Mouse (Mus musculus) left cerebral cortex, postnatal 25 days (tissue): ENCODE measurements around the gene Hist1h3g. TPM values are rescaled to one million over a fixed set of nuclear protein-coding genes. Genes with fewer than 3 reads are reported as not detected.

Experiments used
- DNase-seq, 2 experiments: peaks; one replicate each; pipeline ENCODE4 v3.0.0; 2022; ENCODE audit warnings: low spot score in 2 of 2, mixed read lengths in 1 of 2
- intact Hi-C: fragments of 180-260 bp; cut with DNase I; formaldehyde crosslinking; loops from one replicate; pipeline ENCODE4 v1.15.1; 2025
- total RNA-seq, 2 experiments: library from RNA; stranded (reverse); gene quantifications; 2 replicates each; pipeline ENCODE4 v1.2.3; 2021

Gene Hist1h3g
- total RNA-seq, 2 experiments from 2014 or later: 3.1 to 4.6 TPM

DNA sequence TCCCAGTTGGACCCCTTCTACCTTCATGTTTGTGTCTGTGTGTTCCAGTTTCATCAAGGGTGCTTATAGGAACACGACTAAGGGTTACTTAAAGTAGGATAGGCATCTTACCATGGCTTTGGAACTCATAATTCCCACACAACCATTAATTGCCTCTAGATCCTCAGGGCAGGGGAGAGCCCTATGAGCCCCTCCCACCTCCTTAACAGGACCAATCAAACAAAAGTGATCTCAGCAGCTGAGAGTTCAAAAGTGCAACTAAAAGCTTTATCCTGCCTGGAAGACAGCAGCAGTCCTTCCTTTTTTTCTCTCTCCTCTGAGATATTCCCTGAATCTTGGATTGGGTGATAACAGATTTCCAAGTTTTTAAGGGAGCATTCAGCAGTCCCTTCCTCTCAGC is 25.1 kb upstream of the Hist1h3g start:
- DNase-seq: no peak
- intact Hi-C loops: loop anchor here (10.0 kb wide), 1 partner anchor 1565 kb away; the partner anchor contains the start of gene Zfp184

DNA sequence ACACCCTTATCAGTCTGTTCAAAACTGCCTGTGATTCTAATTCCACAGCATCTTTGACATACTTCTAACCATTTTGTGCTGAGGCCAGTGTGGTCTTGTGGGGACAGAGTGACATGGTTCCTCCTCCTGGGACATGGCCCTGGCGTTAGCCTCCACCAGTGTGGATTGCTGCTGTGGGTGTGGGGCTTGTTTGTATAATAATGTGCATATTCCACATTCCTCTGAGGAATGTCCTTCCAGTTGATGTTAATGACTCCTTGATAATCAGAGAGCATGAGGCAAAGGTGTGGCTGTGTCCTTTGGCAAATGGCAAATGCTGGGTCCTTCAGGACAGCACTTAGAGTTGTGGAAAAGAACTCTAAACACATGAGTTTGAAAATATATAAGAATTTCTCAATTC is 21.7 kb upstream of the Hist1h3g start:
- no peak for DNase-seq
- intact Hi-C loops: loop anchor here (10.0 kb wide), 1 partner anchor 1569 kb away; the partner anchor contains the start of gene Zfp184

DNA sequence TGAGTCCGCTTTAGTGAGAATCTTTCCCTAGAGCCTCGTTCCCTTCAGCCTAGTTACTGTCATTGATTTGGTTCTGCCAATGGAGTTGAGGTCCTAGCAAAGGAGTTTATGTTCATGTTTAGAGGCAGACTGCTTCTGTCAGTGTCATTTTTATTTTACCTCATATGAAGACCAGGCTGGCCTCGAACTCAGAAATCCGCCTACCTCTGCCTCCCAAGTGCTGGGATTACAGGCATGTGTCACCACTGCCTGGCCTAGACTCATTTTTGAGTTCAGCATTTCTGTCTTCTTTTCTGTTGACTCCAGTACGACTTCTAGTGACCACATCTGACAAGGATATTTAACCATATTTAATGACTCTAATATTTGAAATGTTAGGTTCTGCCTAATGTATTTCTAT is 19.9 kb upstream of the Hist1h3g start:
- intact Hi-C loops: loop anchor here (5.0 to 10.0 kb wide), 3 partner anchors 148 to 1570 kb away; partner anchors contain the start of genes Zfp184 and Zfp322a
- DNase-seq: no peak

DNA sequence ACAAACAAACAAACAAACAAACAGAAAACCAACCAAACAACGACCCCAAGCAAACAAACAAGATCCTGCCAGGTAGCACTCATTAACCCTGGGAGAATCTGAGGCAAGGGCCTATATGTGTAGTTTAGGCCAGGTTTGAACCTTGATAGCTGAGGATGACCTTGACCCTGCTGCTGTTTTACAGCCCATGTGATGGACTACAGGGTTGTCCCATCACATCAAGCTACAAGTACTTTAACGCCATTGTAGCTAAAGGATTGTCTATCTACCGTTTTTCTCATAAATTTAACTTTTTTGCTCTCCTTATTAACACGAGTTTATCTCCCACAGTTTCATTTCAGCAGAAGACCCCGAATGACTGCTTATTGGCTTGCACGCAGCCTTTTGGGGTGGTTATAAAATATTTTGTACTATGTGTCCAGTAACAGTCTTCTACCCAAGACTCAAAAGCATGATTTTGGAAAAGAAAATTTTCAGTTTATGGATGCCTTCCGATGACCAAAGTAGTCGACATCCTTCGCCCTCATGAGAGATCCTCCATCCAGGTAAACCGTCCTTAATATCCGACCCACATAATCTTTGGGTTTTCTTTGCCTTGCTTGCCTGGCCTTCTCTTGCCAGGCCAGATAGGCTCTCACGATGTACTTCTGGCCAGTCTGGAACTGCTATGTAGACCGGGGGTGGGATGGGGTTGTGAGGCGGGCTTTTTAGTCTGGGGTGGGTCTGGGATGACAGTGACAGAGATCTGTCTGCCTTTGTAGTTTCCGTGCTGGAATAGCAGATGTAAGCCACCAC is 19.2 kb upstream of the Hist1h3g start:
- intact Hi-C loops: loop anchor here (5.0 to 10.0 kb wide), 3 partner anchors 149 to 1571 kb away; partner anchors contain the start of genes Zfp184 and Zfp322a
- no peak for DNase-seq

DNA sequence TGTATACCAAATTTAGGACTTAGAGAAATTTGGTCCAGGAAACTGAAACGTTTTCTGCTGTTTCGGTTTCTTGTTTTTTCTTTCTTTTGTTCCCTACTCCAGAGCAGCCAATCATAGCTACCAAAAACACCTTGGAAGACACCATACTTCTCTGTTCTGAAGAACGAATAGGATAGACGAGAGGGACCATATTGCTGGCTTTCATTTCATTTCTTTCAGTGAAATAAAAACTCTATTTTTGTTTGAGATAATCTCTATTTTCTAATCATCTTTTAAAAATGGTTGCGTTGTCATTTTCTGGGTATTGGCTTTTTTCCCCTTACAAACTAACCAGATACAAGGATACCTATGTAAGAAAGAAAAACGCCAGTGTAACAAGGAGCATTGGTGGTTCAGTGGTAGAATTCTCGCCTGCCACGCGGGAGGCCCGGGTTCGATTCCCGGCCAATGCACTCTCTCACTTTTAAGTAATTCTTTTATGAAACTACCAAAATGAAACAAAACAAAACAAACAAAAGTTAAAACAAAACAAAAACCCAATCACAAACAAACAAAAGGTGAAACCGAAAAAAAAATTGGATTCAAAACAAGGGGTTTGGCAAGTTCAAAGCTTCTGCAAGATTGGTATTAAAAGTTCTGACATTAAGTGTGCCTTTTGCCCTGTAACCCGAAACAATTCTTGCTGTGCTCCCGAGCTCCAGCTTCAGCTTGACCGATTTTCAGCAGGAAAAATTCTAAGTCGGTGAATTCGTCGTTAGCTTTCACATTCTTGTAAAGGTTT is 18.2 kb upstream of the Hist1h3g start:
- peak; percentile 75 to 86 for DNase-seq
- intact Hi-C loops: loop anchor here (1.0 to 10.0 kb wide), 4 partner anchors 80 to 1572 kb away; partner anchors contain the start of genes Zfp184 and Zfp322a

DNA sequence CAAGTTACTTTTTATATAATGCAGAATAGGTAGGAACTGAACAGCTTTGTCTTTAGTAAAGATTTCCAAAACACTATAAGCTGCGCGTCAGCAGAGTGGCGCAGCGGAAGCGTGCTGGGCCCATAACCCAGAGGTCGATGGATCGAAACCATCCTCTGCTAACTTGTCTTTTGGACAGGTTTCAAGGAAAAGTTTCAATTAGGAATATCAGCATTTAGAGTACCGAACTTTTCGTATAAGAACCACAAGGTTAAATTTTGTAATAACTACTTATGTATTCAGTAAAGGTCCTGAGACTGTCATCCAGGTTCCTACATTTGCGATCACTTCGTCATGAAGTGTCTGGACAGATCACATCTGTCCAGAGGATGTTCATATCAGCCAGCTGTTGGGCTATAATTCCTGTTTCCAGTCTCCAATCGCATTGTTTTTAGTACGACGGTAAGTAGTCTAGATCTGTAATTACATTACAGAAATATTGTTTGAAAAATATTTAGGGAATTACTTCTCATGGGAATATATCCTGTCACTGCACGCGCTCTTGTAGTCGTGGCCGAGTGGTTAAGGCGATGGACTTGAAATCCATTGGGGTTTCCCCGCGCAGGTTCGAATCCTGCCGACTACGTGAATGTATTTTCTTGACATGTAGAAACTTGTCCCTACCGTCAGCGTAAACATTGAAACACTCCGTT is 17.5 kb upstream of the Hist1h3g start:
- intact Hi-C loops: loop anchor here (1.0 to 10.0 kb wide), 4 partner anchors 80 to 1573 kb away; partner anchors contain the start of genes Zfp184 and Zfp322a
- DNase-seq: peak; percentile 93 to 97

DNA sequence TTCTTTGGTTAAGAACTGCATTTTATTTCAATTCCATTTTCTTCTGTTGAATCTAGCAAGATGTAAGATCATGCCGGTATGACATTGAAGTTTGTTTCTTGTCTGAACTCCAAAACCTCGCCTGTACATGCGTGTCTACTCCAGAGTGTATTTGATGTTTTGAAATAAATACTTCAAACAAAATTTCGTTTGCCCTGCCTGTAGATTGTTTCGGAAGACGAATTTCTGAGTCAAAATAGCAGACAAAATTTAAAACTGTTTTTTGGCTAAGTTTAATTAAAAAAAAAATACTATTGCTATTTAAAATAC is 17.0 kb upstream of the Hist1h3g start:
- DNase-seq: no peak
- intact Hi-C loops: loop anchor here (5.0 to 10.0 kb wide), 3 partner anchors 151 to 1573 kb away; partner anchors contain the start of genes Zfp184 and Zfp322a

DNA sequence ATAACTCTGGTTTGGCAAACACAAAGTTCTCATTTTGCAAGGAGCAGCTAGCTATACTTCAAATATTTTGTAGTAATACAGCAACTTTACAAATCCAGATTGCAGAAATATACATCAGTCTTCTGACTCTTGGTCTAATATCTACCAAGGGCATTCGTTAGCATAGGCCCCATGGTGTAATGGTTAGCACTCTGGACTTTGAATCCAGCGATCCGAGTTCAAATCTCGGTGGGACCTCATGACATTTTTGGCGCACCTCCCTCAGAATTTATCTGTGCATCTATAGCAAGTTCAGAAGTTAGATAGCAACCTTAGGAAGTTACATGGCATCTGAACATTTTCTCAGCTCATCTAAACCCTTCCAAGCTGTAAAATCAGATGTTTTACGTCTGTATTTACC is 16.3 kb upstream of the Hist1h3g start:
- intact Hi-C loops: loop anchor here (5.0 to 10.0 kb wide), 3 partner anchors 152 to 1574 kb away; partner anchors contain the start of genes Zfp184 and Zfp322a
- peak; percentile 86 to 93 for DNase-seq

DNA sequence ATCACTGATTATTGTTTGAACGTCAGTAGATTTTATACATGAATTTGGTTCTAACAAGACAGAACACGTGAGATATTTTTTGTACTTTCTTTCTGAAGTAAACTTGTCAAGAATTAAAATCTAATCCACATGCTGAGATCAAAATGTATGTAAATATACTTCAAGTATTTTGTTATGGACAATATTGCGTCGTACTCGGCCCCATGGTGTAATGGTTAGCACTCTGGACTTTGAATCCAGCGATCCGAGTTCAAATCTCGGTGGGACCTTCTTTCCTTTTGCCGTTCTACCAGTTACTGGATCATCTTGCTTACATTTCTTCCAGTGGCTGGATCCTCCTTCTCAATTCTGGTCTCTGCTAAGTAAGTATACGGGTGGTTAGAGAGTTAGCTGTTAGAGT is 15.8 kb upstream of the Hist1h3g start:
- DNase-seq: peak; percentile 85 to 93
- intact Hi-C loops: loop anchor here (5.0 to 10.0 kb wide), 3 partner anchors 152 to 1575 kb away; partner anchors contain the start of genes Zfp184 and Zfp322a

DNA sequence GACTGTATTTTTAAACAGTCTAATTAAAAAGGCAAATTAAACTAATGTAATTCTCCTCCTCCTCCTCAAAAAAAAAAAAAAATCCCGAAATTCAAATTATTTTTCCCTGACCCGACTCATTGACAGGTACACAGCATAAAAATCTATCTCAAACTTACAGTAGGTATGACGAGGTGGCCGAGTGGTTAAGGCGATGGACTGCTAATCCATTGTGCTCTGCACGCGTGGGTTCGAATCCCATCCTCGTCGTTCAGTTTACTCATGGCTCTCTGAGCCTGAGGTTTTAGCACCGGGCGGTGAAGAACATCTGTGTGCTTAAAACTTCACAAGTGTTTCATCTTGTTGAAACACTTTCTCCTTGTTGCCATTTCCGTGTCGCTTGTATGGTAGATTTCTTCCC is 13.5 kb upstream of the Hist1h3g start:
- peak; percentile 79 to 87 for DNase-seq
- intact Hi-C loops: no loop called here

DNA sequence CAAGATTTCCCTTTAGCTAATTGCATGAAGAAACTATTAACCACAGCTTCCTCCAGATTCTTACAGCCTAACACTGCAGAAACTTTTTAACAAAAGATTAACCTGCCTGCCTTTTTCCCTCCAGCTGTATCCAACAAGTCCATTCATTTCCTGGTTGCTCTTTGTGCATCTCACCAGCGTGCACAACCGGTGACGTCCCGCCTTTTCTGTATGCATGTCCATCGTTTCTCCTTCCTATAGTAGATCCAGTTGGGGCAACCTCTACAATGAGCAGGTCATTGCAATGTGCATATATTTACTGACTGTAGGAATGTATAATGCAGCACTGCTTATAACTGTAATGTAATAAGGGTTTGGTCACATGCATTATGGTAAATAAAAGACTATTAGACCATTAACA is 11.2 kb upstream of the Hist1h3g start:
- DNase-seq: no peak
- intact Hi-C loops: loop anchor here (1.0 kb wide), 1 partner anchor 100 kb away; no protein-coding TSS in a partner anchor

DNA sequence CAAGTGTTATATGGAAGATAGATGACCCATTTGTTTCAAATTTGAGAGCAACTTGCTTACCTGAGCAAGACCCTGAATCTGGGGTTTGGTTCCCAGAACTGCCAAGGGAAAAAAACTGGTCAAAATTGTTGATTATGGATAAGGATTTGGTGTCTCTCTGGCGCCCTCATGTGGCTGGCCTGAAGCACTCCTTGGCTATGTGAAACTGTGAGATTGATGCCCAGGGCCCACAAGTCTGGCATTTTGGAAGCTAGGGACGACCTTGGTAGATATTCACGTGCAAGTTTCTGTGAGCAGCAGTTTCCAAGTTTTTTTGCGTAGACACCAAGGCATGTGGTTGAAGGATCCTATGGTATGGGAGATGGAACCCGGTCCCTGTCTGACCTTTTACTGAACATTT is 10.6 kb upstream of the Hist1h3g start:
- peak; percentile 61 to 79 for DNase-seq
- intact Hi-C loops: loop anchor here (1.0 to 5.0 kb wide), 2 partner anchors 100 to 1497 kb away; no protein-coding TSS in a partner anchor

DNA sequence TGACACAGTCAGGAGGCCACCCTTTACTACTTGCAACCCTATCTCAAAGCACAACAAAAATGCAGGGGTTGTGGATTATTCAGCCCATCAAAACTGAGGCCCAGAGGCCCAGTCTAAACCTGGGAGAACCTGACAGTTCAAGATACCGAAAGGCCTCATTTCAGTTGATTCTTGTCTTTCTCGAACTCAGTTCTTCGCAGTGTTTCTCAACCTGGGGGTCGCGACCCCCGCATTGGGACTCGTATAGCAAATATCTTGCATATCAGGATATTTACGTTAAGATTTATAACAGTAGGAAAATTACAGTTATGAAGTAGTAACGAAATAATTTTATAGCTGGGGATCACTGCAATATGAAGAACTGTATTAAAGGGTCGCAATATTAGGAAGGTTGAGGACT is 9.3 kb upstream of the Hist1h3g start:
- no peak for DNase-seq
- intact Hi-C loops: loop anchor here (5.0 kb wide), 1 partner anchor 1499 kb away; no protein-coding TSS in a partner anchor

DNA sequence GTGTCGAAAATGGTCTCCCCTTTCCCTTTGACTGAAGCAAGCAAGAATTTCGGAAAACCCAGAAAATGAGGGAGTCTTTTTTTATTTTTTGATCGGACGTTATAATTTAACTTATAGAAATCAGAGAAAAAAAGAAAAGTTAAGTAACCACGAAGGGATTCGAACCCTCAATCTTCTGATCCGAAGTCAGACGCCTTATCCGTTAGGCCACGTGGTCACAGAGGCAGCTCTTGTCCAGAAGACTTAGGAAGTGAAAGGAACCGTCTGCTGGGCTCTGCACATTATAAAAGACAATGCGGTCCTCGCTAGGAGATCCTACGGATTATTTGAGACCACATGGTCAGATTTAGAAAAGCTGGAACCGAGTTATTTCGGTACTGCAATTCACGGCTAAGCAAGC is 8.9 kb upstream of the Hist1h3g start:
- peak; percentile 93 to 96 for DNase-seq
- intact Hi-C loops: loop anchor here (5.0 kb wide), 1 partner anchor 1499 kb away; no protein-coding TSS in a partner anchor

DNA sequence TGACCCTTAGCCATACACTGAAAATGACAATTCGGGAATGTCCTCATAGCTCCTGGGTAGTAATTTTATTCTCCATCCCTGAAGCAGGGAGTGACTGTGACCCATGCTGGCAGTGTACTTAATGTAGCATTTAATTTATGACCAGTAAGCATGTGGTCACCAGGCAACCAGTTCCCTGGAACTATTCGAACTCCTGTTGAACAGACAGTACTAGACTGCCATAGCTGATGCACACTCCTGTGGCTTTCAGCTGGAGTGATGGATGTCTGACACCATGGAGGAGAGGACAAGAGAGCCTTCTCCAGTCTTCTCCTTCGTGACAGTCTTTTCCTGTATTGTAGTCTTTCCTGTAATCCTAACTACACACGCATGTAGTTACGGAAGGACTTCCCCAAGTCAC is 6.2 kb upstream of the Hist1h3g start:
- intact Hi-C loops: loop anchor here (5.0 kb wide), 1 partner anchor 1502 kb away; no protein-coding TSS in a partner anchor
- DNase-seq: no peak

DNA sequence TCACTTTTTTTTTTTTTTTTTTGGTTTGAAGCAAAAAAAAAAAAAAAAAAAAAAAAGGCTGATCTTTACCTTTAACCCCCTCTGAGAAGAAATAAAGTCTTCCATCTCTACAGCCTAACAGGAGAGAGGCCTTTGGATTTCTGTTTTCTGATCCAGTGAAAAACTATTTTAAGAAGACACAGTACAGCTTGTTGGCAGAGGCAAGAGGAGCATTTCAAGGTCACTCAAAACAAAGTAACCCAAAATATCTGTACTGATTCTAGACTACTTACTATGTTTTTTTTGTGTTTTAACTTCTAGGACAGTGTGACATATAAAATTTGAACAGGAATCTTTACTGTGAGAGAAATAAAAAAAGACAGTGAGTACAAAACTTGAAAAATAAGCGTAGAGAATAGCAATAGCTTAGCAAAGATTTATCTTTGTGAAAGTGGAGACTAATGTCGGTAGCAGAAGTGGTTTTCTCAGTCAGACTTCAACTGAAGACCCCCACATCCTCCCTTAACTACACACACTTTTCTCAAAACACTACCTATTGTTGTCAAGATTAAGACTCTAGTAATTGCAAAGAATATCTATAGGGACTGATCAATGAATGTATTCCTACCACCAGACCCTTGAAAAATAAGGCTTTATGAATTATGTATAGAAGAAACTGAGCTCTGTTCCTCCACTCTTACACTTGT is 5.6 kb upstream of the Hist1h3g start:
- no peak for DNase-seq
- intact Hi-C loops: loop anchor here (5.0 kb wide), 4 partner anchors 93 to 1812 kb away; partner anchors contain the start of genes Hist1h1c, Hist1h1e, Hist1h2ai and Hist1h2be

DNA sequence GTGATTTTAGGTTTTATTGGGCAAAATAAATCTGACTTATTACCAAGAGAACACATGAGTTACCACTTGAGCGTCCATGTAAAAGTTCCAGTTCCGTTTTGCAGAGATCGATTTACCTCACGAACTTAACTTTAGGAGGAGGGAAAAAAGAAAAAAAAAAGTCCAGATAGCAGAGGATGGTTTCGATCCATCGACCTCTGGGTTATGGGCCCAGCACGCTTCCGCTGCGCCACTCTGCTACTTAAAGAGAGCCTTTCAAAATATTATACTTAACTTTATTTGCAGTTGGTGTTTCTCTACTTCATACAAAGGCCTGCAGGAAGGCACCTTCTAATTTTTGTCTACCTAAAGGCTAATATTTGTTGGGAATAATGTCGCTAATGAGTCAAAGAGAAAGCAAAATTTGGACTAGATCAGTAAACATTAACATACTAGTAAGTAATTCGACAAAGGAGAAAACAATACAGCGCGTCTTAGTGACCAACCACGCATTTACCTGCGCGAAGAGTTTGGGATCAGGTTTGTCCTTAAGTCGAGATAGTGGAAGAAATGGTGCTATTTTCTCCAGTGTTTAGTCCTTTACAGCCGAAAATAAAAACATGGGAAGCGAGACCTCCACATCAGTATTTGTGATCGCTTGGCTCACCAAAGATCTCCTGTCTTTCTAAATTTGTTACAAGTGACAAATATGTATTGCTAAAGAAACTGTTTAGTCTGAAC is 4.9 kb upstream of the Hist1h3g start:
- peak; percentile 79 to 83 for DNase-seq
- intact Hi-C loops: loop anchor here (5.0 kb wide), 3 partner anchors 92 to 1813 kb away; partner anchors contain the start of genes Hist1h1c, Hist1h1e, Hist1h2ai and Hist1h2be
